Mouse (Mus musculus): ENCODE results near the gene Cdkn2d.

DNA sequence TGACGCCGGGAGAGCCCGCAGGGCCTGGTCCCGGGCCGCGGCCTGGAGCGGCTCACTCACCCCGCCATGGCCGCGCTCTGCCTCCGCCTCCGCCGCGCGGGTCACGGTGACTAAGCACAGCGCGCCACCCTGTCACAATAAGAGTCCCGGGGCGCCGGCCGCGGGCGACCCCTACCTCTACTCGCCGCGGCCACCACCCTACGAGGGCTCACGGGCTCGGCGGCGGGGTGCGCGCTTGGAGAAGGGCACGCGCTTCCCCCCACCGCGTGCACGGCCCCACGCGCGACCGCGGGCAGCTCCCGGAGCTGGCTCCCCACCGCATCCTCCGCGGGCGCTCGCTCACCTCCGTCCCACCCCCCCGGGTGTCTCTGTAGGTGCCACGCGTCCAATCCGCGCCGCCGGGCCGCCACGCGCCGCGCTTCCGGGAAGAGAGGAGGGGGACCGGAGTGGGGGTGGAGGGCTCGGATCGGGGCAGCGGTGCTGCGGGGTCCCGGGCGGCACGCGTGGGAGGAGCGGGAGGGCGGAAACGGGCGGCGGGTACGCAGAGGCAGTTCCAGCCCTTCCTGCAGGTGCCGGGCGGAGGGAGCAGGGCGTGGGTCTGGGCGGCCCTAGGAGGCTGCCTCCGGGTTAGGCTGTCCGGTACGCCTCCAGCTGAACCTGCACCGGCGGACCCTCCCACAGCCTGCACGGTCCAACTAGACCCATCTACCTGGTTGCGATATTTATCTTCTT lies 52.3 kb downstream of the Cdkn2d start, which contains the start of gene Keap1:
- TF ChIP-seq CTCF (IDR thresholded peaks at IDR 0.05) (0 out of 2 replicates have a peak, but pooled peaks have one; percentile 12), EP300 (IDR thresholded peaks at IDR 0.05) (no peak)

All from lung, postnatal 0 days (tissue).